Mouse (Mus musculus) urinary bladder, postnatal 4 days (tissue): ENCODE data around the gene Gm20388.

Experiments
- DNase-seq, 2 experiments: peaks; one replicate each; pipeline ENCODE4 v3.0.0; 2021 to 2022; ENCODE audit warnings: low spot score in 2 of 2

Gm20388 gene

GRCm38 (mm10) chr8:120227891-120228591 is 317.4 kb downstream of the Gm20388 start, which contains the start of gene Gse1:
Gene Gse1 (plus strand): TSS chr8:120228456.
- DNase-seq = peak; percentile 79 to 84

GRCm38 (mm10) chr8:120228781-120229573 is 318.3 kb downstream of the Gm20388 start:
- DNase-seq = no peak

- DNase-seq = no peak
These were observed 318.9 kb downstream of the Gm20388 start for GRCm38 (mm10) chr8:120229574-120229916.

GRCm38 (mm10) chr8:120230081-120230480 is 319.4 kb downstream of the Gm20388 start:
- no peak for DNase-seq

- no peak for DNase-seq
These were observed 320.3 kb downstream of the Gm20388 start for GRCm38 (mm10) chr8:120230715-120231614.

- no peak for DNase-seq
These were observed 321.2 kb downstream of the Gm20388 start for GRCm38 (mm10) chr8:120231870-120232269.

GRCm38 (mm10) chr8:120232398-120232797 is 321.8 kb downstream of the Gm20388 start:
- no peak for DNase-seq

- DNase-seq = no peak
These were observed 322.3 kb downstream of the Gm20388 start for GRCm38 (mm10) chr8:120232913-120233312.

- no peak for DNase-seq
These were observed 323.8 kb downstream of the Gm20388 start for GRCm38 (mm10) chr8:120234457-120234856.

GRCm38 (mm10) chr8:120234866-120235265 is 324.2 kb downstream of the Gm20388 start:
- DNase-seq = no peak

- no peak for DNase-seq
These were observed 332.6 kb downstream of the Gm20388 start for GRCm38 (mm10) chr8:120243222-120243621.

GRCm38 (mm10) chr8:120243916-120244451 is 333.3 kb downstream of the Gm20388 start:
- no peak for DNase-seq

GRCm38 (mm10) chr8:120244553-120244952 is 333.9 kb downstream of the Gm20388 start:
- no peak for DNase-seq

GRCm38 (mm10) chr8:120247618-120248017 is 337.0 kb downstream of the Gm20388 start:
- no peak for DNase-seq

GRCm38 (mm10) chr8:120248031-120248430 is 337.4 kb downstream of the Gm20388 start:
- DNase-seq = no peak

GRCm38 (mm10) chr8:120248451-120248850 is 337.8 kb downstream of the Gm20388 start:
- no peak for DNase-seq

- DNase-seq = no peak
These were observed 339.2 kb downstream of the Gm20388 start for GRCm38 (mm10) chr8:120249800-120250336.

- no peak for DNase-seq
These were observed 340.2 kb downstream of the Gm20388 start for GRCm38 (mm10) chr8:120250750-120251410.

- DNase-seq = no peak
These were observed 340.9 kb downstream of the Gm20388 start for GRCm38 (mm10) chr8:120251411-120252035.

- no peak for DNase-seq
These were observed 343.0 kb downstream of the Gm20388 start for GRCm38 (mm10) chr8:120253626-120254025.
